Mouse (Mus musculus) central nervous system, embryonic 11.5 days (tissue): ENCODE data around the gene Ccdc148. TPM values are rescaled to one million over a fixed set of nuclear protein-coding genes. Genes with fewer than 3 reads are reported as not detected.

Source experiments
- polyA plus RNA-seq: library from polyadenylated mRNA; depleted of rRNA; stranded (reverse); fragments of >200 nt; gene quantifications from 2 replicates; pipeline ENCODE4 v1.2.3, GENCODE M21; 2012; rRNA removed

Ccdc148 gene
- polyA plus RNA-seq = 0.76 and 0.83 TPM in 2 replicates

DNA sequence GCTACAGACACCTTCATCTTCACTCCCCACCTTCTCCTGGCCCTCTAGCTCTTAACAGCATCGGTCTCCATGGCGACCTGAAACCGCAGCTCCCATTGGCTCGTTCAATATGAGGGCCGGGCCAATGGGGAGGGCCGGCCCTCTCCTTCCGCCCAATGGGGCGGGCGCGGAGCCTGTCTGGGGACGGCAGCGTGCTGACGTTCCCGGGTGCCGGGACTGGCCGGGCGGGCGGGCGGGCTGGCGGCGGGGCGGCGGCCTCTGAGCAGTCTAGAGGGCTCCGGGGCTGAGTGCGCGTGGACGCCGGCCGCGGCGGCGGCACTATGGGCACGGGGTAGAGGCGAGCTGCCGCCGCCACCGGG, at the start of gene Ccdc148, which contains the start of gene Pkp4:
Gene Ccdc148, minus strand, starts transcription at position 79 of the 359 bp plus-strand sequence.
Gene Pkp4, plus strand, starts transcription at position 246 of the 359 bp plus-strand sequence.

DNA sequence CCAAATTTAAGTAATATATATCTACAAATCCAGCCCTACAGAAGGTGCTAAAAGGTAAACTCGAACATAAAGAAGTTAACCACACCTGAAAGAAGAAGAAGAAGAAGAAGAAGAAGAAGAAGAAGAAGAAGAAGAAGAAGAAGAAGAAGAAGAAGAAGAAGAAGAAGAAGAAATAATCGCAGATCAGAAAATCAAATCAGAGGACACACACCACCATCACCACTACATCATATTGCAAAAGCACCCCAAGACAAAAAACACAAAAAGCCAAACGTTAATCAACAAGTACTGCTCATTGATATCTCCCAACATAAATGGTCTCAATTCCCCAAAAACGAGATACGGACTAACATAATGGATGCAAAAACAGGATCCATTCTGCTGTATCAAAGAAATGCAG, 301.3 kb downstream of the Ccdc148 start, which contains the start of gene Gm11099:
Gene Gm11099, plus strand, starts transcription at position 301 of the 400 bp plus-strand sequence.

Other genes starting within 250 kb of the Ccdc148 start
- 41.7 and 66.7 TPM in 2 replicates for gene Pkp4, start 167 bp upstream of the Ccdc148 start, polyA plus RNA-seq